Mouse (Mus musculus): ENCODE measurements around the gene Trpm4.
"Not testable (repeated sequence)": the region's sequence is repeated elsewhere in the genome, so short reads cannot be mapped to it uniquely, and the experiment has no call there.

Trpm4 gene

DNA sequence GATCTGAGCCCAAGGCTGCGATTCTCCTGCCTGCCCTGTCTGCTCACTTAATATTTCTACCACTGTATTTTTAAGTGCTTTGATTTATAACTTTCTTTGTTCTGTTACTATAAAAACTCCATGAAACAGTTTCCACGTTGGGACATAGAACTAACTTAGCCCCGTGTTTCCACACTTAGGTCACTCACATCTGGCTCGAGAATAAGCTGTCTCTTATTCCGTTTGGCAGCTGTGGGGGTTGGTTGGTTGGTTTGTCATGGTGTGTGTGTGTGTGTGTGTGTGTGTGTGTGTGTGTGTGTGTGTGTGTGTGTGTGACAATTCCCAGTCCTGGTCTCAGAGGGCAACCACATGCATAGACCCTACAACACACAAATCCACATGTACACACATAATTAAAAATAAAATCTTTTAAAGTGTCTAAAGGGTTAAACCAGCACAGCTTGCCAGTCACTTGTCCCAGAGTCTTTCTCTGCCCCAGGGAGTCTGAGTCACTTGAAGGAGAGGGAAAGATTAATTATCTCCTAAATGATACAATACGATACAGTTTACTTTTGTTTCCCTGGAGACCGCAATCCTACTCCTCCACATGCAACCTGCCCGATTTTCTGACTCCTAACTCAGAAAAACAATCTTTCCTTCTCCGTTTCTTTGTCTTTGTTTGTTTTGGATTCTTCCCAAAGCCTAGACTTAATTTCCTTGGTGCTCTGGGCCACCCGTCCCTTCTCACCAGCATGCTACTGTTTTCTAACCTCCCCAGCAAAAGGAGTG, 20.7 kb downstream of the Trpm4 start:
- DNase-seq (ENCODE audit: low spot score), result peak; percentile 21

DNA sequence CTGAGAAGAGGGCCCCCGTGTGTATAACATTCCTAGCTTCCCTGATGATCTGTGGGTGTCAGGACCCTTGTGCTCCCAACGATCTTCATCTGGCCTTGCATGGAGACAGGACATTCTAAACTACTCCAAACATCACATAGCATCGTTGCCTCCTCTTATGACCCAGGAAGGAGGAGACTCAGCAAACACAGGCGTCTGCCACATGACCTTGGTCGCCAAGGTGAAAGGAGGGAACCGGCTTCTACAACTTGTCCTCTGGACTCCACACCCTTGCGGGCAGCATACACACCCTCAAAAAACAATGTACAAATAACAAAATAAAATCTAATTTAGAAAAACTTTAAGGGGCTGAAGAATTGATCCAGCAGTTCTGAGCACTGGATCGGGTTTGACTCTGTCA, 21.6 kb downstream of the Trpm4 start:
- no peak for DNase-seq (ENCODE audit: low spot score)

DNA sequence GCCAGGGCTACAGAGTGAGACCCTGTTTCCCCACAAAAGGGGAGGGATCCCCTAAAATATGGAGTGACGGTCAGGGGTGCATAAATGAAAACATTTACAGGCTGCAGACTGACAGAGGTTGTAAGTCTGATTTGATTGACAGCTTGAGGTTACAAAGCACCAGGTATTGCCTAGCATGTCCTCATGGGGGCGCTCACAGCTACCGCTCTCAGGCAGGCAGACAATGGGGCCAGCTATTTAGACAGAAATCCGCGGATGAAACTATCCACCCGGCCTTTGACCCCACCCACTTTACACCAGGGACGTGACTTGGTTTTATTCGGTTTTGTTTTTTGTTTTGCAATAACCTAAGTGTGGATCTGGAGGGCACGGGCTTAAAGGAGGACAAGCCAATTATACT, 24.1 kb downstream of the Trpm4 start:
- DNase-seq (ENCODE audit: low spot score), result peak; percentile 84

- DNase-seq (ENCODE audit: low spot score), result no peak
Observed at GRCm38 (mm10) chr7:45308551-45309240, 24.9 kb downstream of the Trpm4 start.

DNA sequence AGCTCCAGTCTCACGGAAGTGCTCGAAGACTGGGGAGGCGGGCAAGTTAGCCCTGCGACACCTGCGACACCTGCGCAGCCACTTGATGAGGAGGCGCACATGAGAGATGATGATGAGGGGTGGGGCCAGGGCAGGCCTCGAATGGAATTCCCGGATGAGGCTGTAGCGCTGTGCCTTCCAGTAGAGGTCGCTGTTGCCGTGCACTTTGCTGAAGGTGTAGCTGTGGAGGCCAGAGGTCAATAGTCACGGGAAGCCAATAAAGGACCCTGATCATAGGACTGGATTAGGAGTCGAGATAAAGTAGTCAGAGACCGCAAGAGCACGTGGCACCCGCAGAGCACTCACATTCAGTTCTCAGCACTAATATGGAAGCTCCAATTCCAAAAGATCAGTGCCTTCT, 28.3 kb downstream of the Trpm4 start:
- DNase-seq (ENCODE audit: low spot score), result peak; percentile 92

GRCm38 (mm10) chr7:45304869-45305268, 28.7 kb downstream of the Trpm4 start:
- peak; percentile 19 for DNase-seq (ENCODE audit: low spot score)

- no peak for DNase-seq (ENCODE audit: low spot score)
Observed at GRCm38 (mm10) chr7:45302626-45303025, 31.0 kb downstream of the Trpm4 start.

DNA sequence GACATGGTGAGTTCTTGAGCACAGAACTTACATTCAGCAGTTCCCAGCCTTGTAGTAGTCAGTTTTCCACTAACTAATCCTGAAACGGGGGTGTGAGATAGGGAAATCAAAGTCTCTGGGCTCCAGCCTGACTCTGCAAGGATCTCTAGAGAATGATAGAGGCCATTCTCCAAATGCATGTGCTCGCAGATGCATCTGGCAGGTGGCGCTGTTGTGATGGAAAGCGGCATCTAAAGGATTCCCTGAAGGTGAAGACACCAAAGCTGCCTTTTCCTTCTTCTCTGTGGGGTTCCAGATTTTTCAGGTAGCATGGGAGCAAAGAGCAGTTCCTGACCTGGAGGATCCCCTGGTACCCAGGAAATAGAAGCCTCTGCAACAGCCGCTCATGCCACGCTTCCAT, 33.3 kb downstream of the Trpm4 start:
- DNase-seq (ENCODE audit: low spot score), result peak; percentile 79

DNA sequence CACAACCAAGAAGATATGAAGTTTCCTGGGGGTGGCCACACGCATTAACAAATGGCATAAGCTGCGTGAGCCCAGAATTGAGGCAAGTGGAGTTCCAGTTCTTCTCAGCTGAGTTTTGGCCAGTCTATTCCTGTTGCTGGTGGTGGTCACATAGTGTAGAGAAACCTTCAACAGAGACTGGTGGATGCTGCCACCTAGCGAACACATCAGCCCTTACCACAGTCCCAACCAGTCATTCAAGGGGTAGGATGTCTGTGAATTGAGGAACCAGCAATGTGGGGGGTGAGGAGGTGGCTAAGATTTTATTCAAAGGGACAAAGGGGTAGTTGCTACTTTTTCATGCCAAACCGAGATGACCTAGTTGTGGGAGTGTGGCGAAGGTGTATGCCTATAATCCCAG, 33.8 kb downstream of the Trpm4 start:
- peak; percentile 88 for DNase-seq (ENCODE audit: low spot score)

DNA sequence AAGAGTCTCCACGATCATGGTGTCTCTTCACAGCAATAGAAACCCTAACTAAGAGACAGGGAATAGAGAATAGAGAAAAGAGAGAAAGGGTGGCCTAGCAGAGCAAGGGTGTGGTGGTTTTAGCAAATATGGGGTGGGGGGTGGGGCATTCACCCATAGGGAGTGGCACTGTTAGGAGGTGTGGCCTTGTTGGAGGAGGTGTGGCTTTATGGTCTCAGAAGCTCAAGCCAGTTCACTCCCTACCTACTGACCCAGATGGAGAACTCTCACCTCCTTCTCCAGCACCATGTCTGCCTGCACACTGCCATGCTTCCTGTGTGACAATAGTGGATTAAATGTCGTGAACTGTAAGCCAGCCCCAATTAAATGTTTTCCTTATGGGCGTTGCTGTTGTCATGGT, 36.0 kb downstream of the Trpm4 start:
- DNase-seq (ENCODE audit: low spot score), result no peak

DNA sequence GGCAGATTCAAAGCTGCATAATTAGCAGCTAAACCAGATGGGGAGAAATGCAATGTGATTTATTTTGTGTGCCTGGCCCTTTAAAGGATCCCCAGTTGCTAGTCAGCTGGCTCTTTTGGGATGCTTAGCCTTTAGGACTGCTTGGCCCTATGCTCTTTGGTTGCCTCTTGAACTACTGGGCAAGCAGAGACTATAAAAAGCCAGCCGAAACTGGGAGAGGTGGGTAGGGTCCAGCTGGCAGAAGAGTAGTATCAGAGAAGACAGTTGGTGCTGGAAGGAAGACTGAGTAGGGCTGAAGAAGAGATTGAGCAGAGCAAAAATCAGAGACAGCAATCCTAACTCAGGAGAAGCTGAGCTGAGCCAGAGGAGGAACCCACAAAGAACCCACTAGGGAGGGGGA, 37.0 kb downstream of the Trpm4 start:
- DNase-seq (ENCODE audit: low spot score), result no peak

DNA sequence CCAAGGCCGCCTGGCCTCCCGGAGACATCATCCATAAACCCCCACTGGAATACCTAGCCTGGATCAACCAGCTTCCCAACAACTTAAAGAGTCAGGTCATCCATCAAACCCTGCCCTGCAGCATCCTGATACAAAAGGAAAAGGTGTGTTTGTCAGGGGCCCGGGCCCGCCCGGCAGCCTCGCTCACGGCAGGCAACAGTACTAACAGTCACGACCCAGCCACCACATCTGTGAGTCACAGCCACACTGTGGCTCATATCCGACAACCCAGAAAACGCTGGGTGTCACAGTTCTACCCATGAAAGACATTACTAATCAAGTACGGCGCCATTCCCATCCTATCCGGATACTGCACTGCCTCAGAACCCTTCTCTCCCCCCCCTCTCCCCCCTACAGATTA, 47.1 kb downstream of the Trpm4 start:
- DNase-seq (ENCODE audit: low spot score), result no peak

GRCm38 (mm10) chr7:45277136-45277760, 56.3 kb downstream of the Trpm4 start, which contains the start of gene Slc6a21:
Slc6a21 (plus strand) TSS chr7:45277513.
- peak; percentile 63 for DNase-seq (ENCODE audit: low spot score)

DNA sequence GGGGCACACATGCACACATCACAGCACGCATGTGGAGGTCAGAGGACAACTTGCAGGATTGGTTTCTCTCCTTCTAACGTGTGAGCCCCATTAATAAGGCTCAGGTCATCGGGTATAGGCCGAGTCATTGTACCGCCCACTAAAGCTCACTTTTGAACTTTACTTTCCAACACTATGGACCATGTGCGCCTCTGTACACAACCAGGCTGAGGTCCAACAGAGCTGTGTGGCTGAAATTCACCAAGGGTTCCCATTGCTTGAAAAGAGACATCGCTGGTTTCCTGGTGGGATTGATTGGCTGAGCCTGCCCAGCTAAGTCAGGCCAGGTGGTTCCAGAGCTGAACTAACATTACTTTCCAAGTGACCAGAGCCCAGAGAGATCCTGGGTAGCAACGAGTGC, 59.9 kb downstream of the Trpm4 start:
- DNase-seq (ENCODE audit: low spot score), result no peak

DNA sequence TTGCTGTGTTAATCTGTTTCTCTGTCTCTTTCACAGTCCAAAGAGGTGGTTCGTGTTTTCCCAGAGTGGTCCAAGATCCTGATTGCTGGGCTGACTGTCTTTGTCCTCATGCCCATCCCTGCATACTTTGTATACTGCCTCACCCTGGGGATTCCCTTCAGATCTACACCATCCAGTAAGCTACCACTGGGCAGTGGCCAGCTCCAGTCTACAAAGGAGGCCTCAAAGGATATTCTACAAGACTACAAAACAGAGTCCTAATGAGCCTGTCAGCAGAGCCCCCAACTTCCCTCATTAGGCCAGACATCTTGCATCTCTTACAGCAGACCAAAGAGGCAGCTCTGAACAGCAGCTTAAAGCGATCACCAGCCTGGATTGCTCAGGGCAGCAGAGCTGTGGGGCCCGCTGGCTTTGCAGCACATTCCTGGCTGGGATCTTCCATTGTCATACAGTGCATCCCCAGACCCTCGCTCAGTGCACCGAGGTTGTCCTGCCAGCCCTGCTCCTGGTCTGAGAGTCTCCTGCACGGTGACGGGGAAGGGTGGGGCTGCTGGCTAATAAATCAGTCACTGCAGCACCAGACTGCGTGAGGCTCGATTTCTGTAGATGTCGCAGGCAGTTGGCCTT, 60.7 kb downstream of the Trpm4 start:
- DNase-seq (ENCODE audit: low spot score), result no peak

DNA sequence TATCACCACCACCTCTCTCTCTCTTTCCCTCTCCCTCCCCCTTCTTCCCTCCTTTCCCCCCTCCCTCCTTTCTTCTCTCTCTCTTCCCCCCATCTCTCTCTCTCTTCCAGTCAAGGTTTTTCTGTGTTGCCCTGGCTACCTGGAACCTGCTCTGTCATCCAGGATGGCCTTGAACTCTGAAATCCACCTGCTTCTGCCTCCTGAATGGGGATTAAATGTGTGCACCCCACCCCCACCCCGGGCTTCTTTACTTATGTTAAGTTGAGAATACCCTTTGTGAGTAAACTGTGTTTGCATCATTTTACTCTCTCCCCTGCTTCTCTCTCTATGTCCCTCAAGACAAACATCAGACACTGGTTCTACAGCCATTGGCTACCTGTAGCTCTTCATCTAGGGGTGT, 68.1 kb downstream of the Trpm4 start:
- DNase-seq (ENCODE audit: low spot score), result no peak

DNA sequence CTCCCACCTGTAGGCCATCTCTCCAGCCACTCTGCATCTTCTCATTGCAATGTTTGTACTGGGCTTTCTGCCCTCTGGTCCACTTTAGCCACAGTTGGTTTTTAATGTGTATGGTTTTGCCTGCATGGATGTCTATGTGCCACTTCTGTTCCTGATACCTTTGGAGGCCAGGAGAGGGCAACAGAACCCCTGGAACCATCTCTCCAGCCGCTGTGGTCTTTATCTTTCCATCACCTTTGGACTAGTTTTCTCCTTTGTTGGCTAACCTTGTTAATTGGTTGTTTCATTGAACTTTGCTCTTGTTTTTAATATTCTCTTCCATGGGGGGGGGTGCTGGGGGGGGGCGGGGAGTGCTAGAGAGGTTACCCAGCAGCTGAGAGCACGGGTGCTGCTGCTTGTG, 69.2 kb downstream of the Trpm4 start:
- DNase-seq (ENCODE audit: low spot score), result no peak

DNA sequence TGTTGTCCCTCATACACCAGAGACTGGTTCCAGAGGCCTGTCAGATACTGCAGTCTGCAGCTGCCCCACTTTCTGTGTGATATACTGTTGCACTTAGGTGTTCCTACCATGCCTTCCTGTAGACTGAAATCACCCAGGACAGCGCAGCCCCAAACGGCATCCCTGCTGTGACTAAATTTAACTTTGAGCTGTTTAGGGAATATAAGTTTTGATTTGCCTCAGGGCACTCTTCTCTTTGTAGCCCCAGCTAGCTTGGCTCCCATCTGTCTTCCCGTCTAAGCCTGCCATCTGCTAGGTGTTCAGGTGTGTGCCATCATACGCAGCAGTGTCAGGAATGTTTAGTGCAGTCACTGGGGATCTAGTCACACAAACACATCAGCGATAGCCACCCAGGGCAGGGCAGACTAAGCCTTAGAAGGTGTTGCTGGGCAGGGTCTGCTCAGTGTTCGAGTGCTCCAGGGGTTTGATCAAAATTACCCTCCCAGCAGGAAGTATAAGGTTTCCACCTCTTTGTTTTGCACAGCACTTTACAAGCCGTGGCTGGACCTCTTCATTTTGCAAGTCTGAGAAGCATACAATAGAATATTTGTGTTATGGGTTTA, 70.5 kb downstream of the Trpm4 start:
- DNase-seq (ENCODE audit: low spot score), result no peak

DNA sequence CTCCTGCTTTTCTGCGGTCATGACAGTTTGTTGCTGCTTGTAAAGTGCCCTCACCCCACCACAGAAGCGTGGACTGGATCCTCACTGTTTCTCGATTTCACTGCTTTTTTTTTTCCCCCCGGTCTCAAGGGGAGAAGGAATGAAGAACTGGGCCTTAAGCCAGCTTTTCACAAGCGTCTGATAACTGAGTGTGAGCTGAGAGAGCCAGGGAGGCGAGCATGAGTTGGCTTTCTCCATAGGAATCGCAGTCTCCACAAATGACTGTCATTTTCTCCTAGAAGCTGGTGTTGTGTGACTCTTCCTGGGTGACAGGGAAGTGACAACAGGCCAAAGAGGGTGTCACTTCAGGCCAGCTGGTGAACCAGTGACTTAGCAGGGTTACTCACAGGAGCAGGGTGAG, 71.3 kb downstream of the Trpm4 start:
- DNase-seq (ENCODE audit: low spot score), result no peak

- no peak for DNase-seq (ENCODE audit: low spot score)
Observed at GRCm38 (mm10) chr7:45259281-45259680, 74.3 kb downstream of the Trpm4 start.

- DNase-seq (ENCODE audit: low spot score), result no peak
Observed at GRCm38 (mm10) chr7:45257063-45257840, 76.3 kb downstream of the Trpm4 start.

GRCm38 (mm10) chr7:45255822-45256221, 77.8 kb downstream of the Trpm4 start:
- not testable (repeated sequence) for DNase-seq (ENCODE audit: low spot score)

Measured in embryo, embryonic 10 days (tissue).